Mouse (Mus musculus): Measurements from ENCODE around the gene Srrm1.

Gene Srrm1

GRCm38 (mm10) chr4:135271881-135272616 is 81.1 kb downstream of the Srrm1 start:
- DNase-seq, result no peak

- DNase-seq, result peak; percentile 11
These were observed 81.7 kb downstream of the Srrm1 start for GRCm38 (mm10) chr4:135271419-135271828.
